Mouse (Mus musculus): ENCODE results near the gene Lax1. TPM values are rescaled to one million over a fixed set of nuclear protein-coding genes. Genes with fewer than 3 reads are reported as not detected.

Lax1 gene
- polyA plus RNA-seq, 1 experiment, result 0.25 TPM

DNA sequence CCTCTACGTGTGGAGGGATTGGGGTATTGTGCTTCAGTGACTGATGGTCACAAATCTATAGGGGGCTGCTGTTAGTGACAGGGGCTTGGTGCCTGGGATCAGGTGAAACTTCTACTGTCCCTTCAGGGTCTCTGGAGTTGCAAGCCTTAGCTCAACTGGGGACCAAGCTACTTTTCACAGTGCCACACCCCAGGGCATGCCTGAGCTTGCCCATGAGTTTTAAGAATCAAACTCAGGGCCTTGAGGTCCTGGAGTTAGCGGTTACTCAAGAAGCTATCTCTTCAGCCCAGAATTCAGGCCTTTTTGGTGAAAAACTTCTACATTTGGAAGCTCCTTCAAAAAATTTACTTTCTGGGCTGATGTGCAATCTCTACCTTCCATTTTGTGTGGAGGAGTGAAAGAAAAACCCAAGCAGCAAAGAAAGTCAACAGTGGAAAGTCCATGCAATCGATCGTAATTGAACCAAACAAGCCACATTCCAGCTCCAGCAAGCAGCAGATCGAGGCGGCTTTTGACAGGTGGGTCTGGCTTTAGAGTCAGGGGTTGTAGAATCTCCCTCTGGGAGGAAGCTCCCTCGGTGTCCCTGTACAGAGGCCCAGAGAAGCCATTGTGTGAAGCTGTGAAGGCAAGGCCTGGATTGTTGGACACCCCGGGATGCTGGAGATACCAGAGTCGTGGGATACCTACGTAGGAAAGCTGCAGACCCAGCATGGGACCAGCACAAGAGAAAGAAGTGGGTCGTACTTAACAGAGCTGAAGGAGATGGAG, 25.5 kb downstream of the Lax1 start:
- TF ChIP-seq CTCF (IDR thresholded peaks at IDR 0.05; ENCODE audit: borderline replicate concordance, insufficient read depth, low read depth, low read length), result no peak
- no peak for TF ChIP-seq POLR2A (IDR thresholded peaks at IDR 0.05; ENCODE audit: borderline replicate concordance, insufficient read depth, low read length)
- Histone ChIP-seq H3K27me3 (ENCODE audit: control insufficient read depth, insufficient read depth, low read length) (no peaks in the 10 kb centered on the region), H3K4me3 (replicated peaks; ENCODE audit: insufficient read depth, low read depth, low read length) (no peak overlapping the region), H3K27ac (ENCODE audit: insufficient read depth, low read length) (no peak overlapping the region), H3K4me1 (ENCODE audit: control insufficient read depth, insufficient read depth, low read length) (no peaks in the 10 kb centered on the region)
- WGBS, result 58% methylated on average over 11 of the region's 11 CpGs
- no peak for DNase-seq

DNA sequence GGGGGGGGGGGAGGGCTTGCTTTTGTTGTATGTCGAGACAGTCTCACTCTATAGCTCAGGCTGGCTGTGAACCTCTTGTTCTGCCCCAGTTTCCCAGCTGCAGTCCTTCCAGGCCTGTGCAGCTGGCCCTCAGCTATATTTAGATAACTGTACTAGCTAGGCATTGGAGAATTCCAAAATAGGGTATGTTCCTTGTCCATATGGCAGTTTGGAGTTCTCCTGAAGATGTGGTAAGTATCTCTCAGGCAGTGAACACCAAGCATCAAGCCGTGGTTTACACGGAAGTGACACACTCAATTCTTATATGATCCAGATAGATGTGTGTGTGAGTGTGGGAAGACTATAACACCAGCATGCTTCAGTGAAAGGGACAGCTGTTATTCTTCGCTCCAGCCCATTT, 26.5 kb downstream of the Lax1 start:
- H3K27ac ChIP-seq (ENCODE audit: insufficient read depth, low read length), result no peak overlapping the region
- peaks cover 1% of the 10 kb centered on the region; the same call in 1 of the 2 replicates for H3K4me1 ChIP-seq (ENCODE audit: control insufficient read depth, insufficient read depth, low read length)
- H3K27me3 ChIP-seq (ENCODE audit: control insufficient read depth, insufficient read depth, low read length), result no peaks in the 10 kb centered on the region
- no peak for TF ChIP-seq POLR2A (IDR thresholded peaks at IDR 0.05; ENCODE audit: borderline replicate concordance, insufficient read depth, low read length)
- no peak for TF ChIP-seq CTCF (IDR thresholded peaks at IDR 0.05; ENCODE audit: borderline replicate concordance, insufficient read depth, low read depth, low read length)
- 77% methylated on average over 4 of the region's 4 CpGs for WGBS
- no peak for DNase-seq
- H3K4me3 ChIP-seq (replicated peaks; ENCODE audit: insufficient read depth, low read depth, low read length), result no peak overlapping the region

DNA sequence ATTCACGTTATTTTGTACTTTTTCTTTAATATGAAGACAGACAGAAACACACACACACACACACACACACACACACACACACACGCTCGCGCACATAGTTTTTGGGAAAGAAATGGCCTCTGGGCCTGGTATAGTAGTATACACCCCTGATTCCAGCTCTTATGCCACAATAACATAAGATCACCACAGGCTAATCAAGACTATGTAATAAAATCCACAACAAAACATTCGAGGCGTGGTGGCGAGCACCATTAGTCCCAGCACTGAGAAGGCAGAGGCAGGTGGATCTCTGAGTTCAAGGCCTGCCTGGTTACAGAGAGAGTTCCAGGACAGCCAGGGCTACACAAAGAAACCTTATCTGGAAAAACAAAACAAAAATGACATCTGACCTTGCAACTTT, 27.0 kb downstream of the Lax1 start:
- Histone ChIP-seq H3K4me3 (replicated peaks; ENCODE audit: insufficient read depth, low read depth, low read length) (no peak overlapping the region), H3K27me3 (ENCODE audit: control insufficient read depth, insufficient read depth, low read length) (no peaks in the 10 kb centered on the region), H3K27ac (ENCODE audit: insufficient read depth, low read length) (no peak overlapping the region), H3K4me1 (ENCODE audit: control insufficient read depth, insufficient read depth, low read length) (peaks cover 3% of the 10 kb centered on the region; the same call in 1 of the 2 replicates)
- DNase-seq, result no peak
- WGBS, result 96% methylated on average over 7 of the region's 7 CpGs
- TF ChIP-seq POLR2A (IDR thresholded peaks at IDR 0.05; ENCODE audit: borderline replicate concordance, insufficient read depth, low read length), result no peak

- Histone ChIP-seq H3K4me3 (replicated peaks; ENCODE audit: insufficient read depth, low read depth, low read length) (peak within 1 kb of the TSS; percentile 95), H3K27ac (ENCODE audit: insufficient read depth, low read length) (peak within 1 kb of the TSS; percentile 67; the same call in 1 of the 2 replicates), H3K27me3 (ENCODE audit: control insufficient read depth, insufficient read depth, low read length) (no peaks in the 10 kb centered on the region), H3K4me1 (ENCODE audit: control insufficient read depth, insufficient read depth, low read length) (peaks cover 7% of the 10 kb centered on the region; the same call in 1 of the 2 replicates)
- peak; percentile 68; the same call in 1 of the 2 replicates for TF ChIP-seq POLR2A (IDR thresholded peaks at IDR 0.05; ENCODE audit: borderline replicate concordance, insufficient read depth, low read length)
- no peak for TF ChIP-seq CTCF (IDR thresholded peaks at IDR 0.05; ENCODE audit: borderline replicate concordance, insufficient read depth, low read depth, low read length)
- peak; percentile 91 to 95 for DNase-seq
- 1% methylated on average over 26 of the region's 26 CpGs for WGBS
These were observed 28.5 kb downstream of the Lax1 start, which contains the start of gene Gm38394 for GRCm38 (mm10) chr1:133661203-133661933. Gm38394 (minus strand) TSS chr1:133661318.

GRCm38 (mm10) chr1:133660466-133661202, 29.3 kb downstream of the Lax1 start, which contains the start of gene Zbed6:
Zbed6 (minus strand) TSS chr1:133660885.
- Histone ChIP-seq H3K27me3 (ENCODE audit: control insufficient read depth, insufficient read depth, low read length) (no peaks in the 10 kb centered on the region), H3K27ac (ENCODE audit: insufficient read depth, low read length) (peak within 1 kb of the TSS; percentile 67; the same call in 1 of the 2 replicates), H3K4me1 (ENCODE audit: control insufficient read depth, insufficient read depth, low read length) (peaks cover 7% of the 10 kb centered on the region; the same call in 1 of the 2 replicates), H3K4me3 (replicated peaks; ENCODE audit: insufficient read depth, low read depth, low read length) (peak within 1 kb of the TSS; percentile 95)
- peak; percentile 30 to 63 for DNase-seq
- TF ChIP-seq POLR2A (IDR thresholded peaks at IDR 0.05; ENCODE audit: borderline replicate concordance, insufficient read depth, low read length) (no peak), CTCF (IDR thresholded peaks at IDR 0.05; ENCODE audit: borderline replicate concordance, insufficient read depth, low read depth, low read length) (no peak)
- 1% methylated on average over 41 of the region's 41 CpGs for WGBS

DNA sequence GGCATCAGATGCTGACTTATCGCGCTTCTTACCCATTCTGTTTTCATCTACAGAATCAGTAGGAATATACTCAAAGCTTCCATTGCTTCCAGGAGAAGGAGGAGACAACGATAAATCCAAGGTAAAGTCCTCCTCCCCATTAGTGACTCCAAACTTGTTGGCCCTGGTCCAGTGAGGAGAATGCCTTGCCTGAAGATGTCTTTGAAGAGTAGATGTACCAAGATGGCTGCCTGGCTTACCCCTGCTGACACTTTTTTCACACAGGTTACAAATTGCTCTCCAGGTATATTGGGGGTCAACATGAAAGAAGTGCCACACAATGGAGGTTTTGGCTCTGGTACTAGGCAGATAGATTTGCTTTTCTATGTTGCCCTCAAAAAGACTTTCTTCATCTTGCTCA, 31.0 kb downstream of the Lax1 start:
- 60% methylated on average over 3 of the region's 3 CpGs for WGBS

DNA sequence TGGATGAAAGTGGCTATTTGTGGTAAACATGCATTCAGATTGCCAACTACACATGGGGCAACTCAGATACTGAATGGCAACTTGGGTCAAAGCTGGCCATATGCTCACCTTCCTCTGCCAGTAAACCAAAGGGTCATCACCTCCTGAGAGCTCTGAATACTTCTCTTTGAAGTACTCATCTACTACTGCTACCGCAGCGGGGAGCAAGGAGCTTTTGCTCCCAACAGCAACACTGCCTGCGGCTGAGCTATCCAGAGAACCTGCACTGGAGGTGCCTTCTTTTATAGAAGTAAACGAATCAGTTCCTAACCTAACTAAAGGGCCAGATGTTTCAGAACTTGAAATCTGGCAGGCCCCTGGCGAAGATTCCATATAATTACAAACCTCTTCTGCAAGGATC, 33.1 kb downstream of the Lax1 start:
- Histone ChIP-seq H3K27me3 (ENCODE audit: control insufficient read depth, insufficient read depth, low read length) (no peaks in the 10 kb centered on the region), H3K27ac (ENCODE audit: insufficient read depth, low read length) (no peak overlapping the region), H3K4me3 (replicated peaks; ENCODE audit: insufficient read depth, low read depth, low read length) (no peak overlapping the region), H3K4me1 (ENCODE audit: control insufficient read depth, insufficient read depth, low read length) (peaks cover 19% of the 10 kb centered on the region; the same call in 1 of the 2 replicates)
- no peak for TF ChIP-seq POLR2A (IDR thresholded peaks at IDR 0.05; ENCODE audit: borderline replicate concordance, insufficient read depth, low read length)
- TF ChIP-seq CTCF (IDR thresholded peaks at IDR 0.05; ENCODE audit: borderline replicate concordance, insufficient read depth, low read depth, low read length), result no peak
- WGBS, result 32% methylated on average over 5 of the region's 5 CpGs
- DNase-seq, result peak; percentile 27 to 42

More for the DNA sequence above, 31.0 kb downstream of the Lax1 start:
- no peak for DNase-seq
- TF ChIP-seq CTCF (IDR thresholded peaks at IDR 0.05; ENCODE audit: borderline replicate concordance, insufficient read depth, low read depth, low read length) (no peak), POLR2A (IDR thresholded peaks at IDR 0.05; ENCODE audit: borderline replicate concordance, insufficient read depth, low read length) (no peak)
- Histone ChIP-seq H3K27ac (ENCODE audit: insufficient read depth, low read length) (no peak overlapping the region), H3K27me3 (ENCODE audit: control insufficient read depth, insufficient read depth, low read length) (no peaks in the 10 kb centered on the region), H3K4me3 (replicated peaks; ENCODE audit: insufficient read depth, low read depth, low read length) (no peak overlapping the region), H3K4me1 (ENCODE audit: control insufficient read depth, insufficient read depth, low read length) (peaks cover 14% of the 10 kb centered on the region; the same call in 1 of the 2 replicates)

All from cerebellum, adult 2 months (tissue).